Mouse (Mus musculus) myocyte (in vitro differentiated cells): Measurements from ENCODE around the gene Foxc2.

Experiments used
- CEBPB ChIP-seq: IDR thresholded peaks from 2 replicates; pipeline ENCODE4 v1.6.1; 2011; ENCODE audit warnings: mild to moderate bottlenecking, moderate library complexity; ENCODE audit not compliant: poor library complexity, insufficient read depth, severe bottlenecking
- E2F4 ChIP-seq: IDR thresholded peaks from one replicate; pipeline ENCODE4 v1.6.1; 2011; ENCODE audit warnings: mild to moderate bottlenecking, control low read depth, moderate library complexity; ENCODE audit not compliant: insufficient read depth
- MAX ChIP-seq: IDR thresholded peaks from one replicate; pipeline ENCODE4 v1.6.1; 2011; ENCODE audit warnings: low read depth, mild to moderate bottlenecking, control low read depth
- MYOG ChIP-seq, 3 experiments: IDR thresholded peaks; one replicate each; pipeline ENCODE4 v1.6.1; 2011; ENCODE audit warnings: control low read depth in 2 of 3, low read depth in 2 of 3, mild to moderate bottlenecking in 2 of 3; ENCODE audit not compliant: insufficient read length in 2 of 3, control insufficient read depth in 1 of 3, insufficient read depth in 1 of 3
- POLR2A ChIP-seq: IDR thresholded peaks from one replicate; pipeline ENCODE4 v1.6.1; 2011; ENCODE audit warnings: low read depth, mild to moderate bottlenecking, control low read depth, moderate library complexity; ENCODE audit not compliant: insufficient read length
- POLR2AphosphoS2 ChIP-seq: IDR thresholded peaks from one replicate; pipeline ENCODE4 v1.6.1; 2011; ENCODE audit warnings: low read depth, control low read depth; ENCODE audit not compliant: insufficient read length
- REST ChIP-seq: IDR thresholded peaks from one replicate; pipeline ENCODE4 v1.6.1; 2011; ENCODE audit warnings: mild to moderate bottlenecking, control low read depth, moderate library complexity; ENCODE audit not compliant: insufficient read depth, insufficient read length
- SRF ChIP-seq: IDR thresholded peaks from one replicate; pipeline ENCODE4 v1.6.1; 2011; ENCODE audit warnings: low read depth; ENCODE audit not compliant: control insufficient read depth, insufficient read length
- TCF12 ChIP-seq: IDR thresholded peaks from one replicate; pipeline ENCODE4 v1.6.1; 2011; ENCODE audit warnings: mild to moderate bottlenecking, control low read depth; ENCODE audit not compliant: poor library complexity, insufficient read depth, severe bottlenecking
- TCF3 ChIP-seq: IDR thresholded peaks from one replicate; pipeline ENCODE4 v1.6.1; 2011; ENCODE audit warnings: low read depth, control low read depth; ENCODE audit not compliant: insufficient read length
- USF1 ChIP-seq: IDR thresholded peaks from one replicate; pipeline ENCODE4 v1.6.1; 2011; ENCODE audit warnings: low read depth, mild to moderate bottlenecking, control low read depth, moderate library complexity

DNA sequence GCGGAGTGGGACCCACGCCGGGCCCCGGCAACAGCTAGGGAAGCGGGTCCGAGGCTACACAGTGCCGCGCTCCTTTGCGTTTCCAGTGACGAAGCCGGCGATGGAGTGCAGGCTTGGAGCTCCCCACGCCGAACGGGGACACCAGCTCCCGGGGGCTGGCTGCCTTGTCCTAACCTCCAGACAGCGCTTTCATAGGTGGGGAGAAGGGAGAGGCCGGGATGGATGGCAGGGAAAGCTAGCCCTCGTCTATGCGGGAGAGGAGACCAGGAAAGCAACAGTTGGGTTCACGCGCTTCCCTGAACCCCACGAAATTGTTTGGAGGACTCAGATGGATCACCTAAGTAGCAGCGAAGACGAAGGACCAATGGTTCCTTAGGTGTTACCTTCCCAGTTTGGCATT lies 835 bp upstream of the Foxc2 start:
- no peak for TF ChIP-seq USF1
- no peak for TF ChIP-seq MYOG (IDR thresholded peaks at IDR 0.05; ENCODE audit: control insufficient read depth in 1 of 3, insufficient read depth in 1 of 3, insufficient read length in 2 of 3, low read depth in 2 of 3)
- TF ChIP-seq POLR2A = no peak
- no peak for TF ChIP-seq MAX
- no peak for TF ChIP-seq POLR2AphosphoS2
- no peak for TF ChIP-seq TCF12
- no peak for TF ChIP-seq SRF
- TF ChIP-seq E2F4 = no peak
- no peak for TF ChIP-seq TCF3
- no peak for TF ChIP-seq CEBPB
- TF ChIP-seq REST = no peak
